Mouse (Mus musculus): ENCODE data around the gene Txndc17. TPM values are rescaled to one million over a fixed set of nuclear protein-coding genes. Genes with fewer than 3 reads are reported as not detected.

The Txndc17 gene
- polyA plus RNA-seq, 1 experiment from 2014 or later, result 175 TPM

GRCm38 (mm10) chr11:72224865-72225264 lies 17.5 kb downstream of the Txndc17 start:
- Histone ChIP-seq H3K27me3 (ENCODE audit: control insufficient read depth, insufficient read depth, low read length) (no peaks in the 10 kb centered on the region), H3K27ac (replicated peaks; ENCODE audit: low read depth, low read length) (no peak overlapping the region), H3K4me2 (ENCODE audit: low read depth, low read length) (no peak overlapping the region), H3K4me1 (ENCODE audit: control insufficient read depth, insufficient read depth, low read length) (no peaks in the 10 kb centered on the region), H3K36me3 (replicated peaks; ENCODE audit: control insufficient read depth, insufficient read depth, low read depth, low read length) (no peaks in the 10 kb centered on the region), H3K9me3 (replicated peaks; ENCODE audit: control insufficient read depth, low read length) (no peaks in the 10 kb centered on the region), H3K4me3 (ENCODE audit: low read depth, low read length) (no peak overlapping the region), H3K9ac (replicated peaks; ENCODE audit: low read length) (no peak overlapping the region)
- ATAC-seq (replicated peaks; ENCODE audit: insufficient number of reproducible peaks, low FRiP score, low TSS enrichment, low read depth), result no peak
- WGBS, result 18% methylated on average over 5 of the region's 5 CpGs
- DNase-seq (ENCODE audit: low spot score), result peak; percentile 79

GRCm38 (mm10) chr11:72226020-72226791 lies 18.9 kb downstream of the Txndc17 start:
- WGBS, result 32% methylated on average over 10 of the region's 10 CpGs
- no peak overlapping the region for H3K9ac ChIP-seq (replicated peaks; ENCODE audit: low read length)
- H3K27me3 ChIP-seq (ENCODE audit: control insufficient read depth, insufficient read depth, low read length), result no peaks in the 10 kb centered on the region
- no peak for ATAC-seq (replicated peaks; ENCODE audit: insufficient number of reproducible peaks, low FRiP score, low TSS enrichment, low read depth)
- no peak overlapping the region for H3K4me2 ChIP-seq (ENCODE audit: low read depth, low read length)
- no peak overlapping the region for H3K27ac ChIP-seq (replicated peaks; ENCODE audit: low read depth, low read length)
- no peak for DNase-seq (ENCODE audit: low spot score)
- H3K4me3 ChIP-seq (ENCODE audit: low read depth, low read length), result no peak overlapping the region
- H3K4me1 ChIP-seq (ENCODE audit: control insufficient read depth, insufficient read depth, low read length), result no peaks in the 10 kb centered on the region
- no peaks in the 10 kb centered on the region for H3K36me3 ChIP-seq (replicated peaks; ENCODE audit: control insufficient read depth, insufficient read depth, low read depth, low read length)
- H3K9me3 ChIP-seq (replicated peaks; ENCODE audit: control insufficient read depth, low read length), result no peaks in the 10 kb centered on the region

- Histone ChIP-seq H3K27ac (replicated peaks; ENCODE audit: low read depth, low read length) (no peak overlapping the region), H3K9me3 (replicated peaks; ENCODE audit: control insufficient read depth, low read length) (no peaks in the 10 kb centered on the region)
- WGBS, result 77% methylated on average over 6 of the region's 6 CpGs
Observed at GRCm38 (mm10) chr11:72226901-72227300, 19.6 kb downstream of the Txndc17 start.

GRCm38 (mm10) chr11:72228513-72228912 lies 21.2 kb downstream of the Txndc17 start:
- Histone ChIP-seq H3K27me3 (ENCODE audit: control insufficient read depth, insufficient read depth, low read length) (no peaks in the 10 kb centered on the region), H3K9ac (replicated peaks; ENCODE audit: low read length) (no peak overlapping the region), H3K9me3 (replicated peaks; ENCODE audit: control insufficient read depth, low read length) (no peaks in the 10 kb centered on the region), H3K27ac (replicated peaks; ENCODE audit: low read depth, low read length) (no peak overlapping the region), H3K4me1 (ENCODE audit: control insufficient read depth, insufficient read depth, low read length) (no peaks in the 10 kb centered on the region), H3K36me3 (replicated peaks; ENCODE audit: control insufficient read depth, insufficient read depth, low read depth, low read length) (no peaks in the 10 kb centered on the region), H3K4me3 (ENCODE audit: low read depth, low read length) (no peak overlapping the region), H3K4me2 (ENCODE audit: low read depth, low read length) (no peak overlapping the region)
- WGBS, result 92% methylated on average over 4 of the region's 4 CpGs
- ATAC-seq (replicated peaks; ENCODE audit: insufficient number of reproducible peaks, low FRiP score, low TSS enrichment, low read depth) (no peak), DNase-seq (ENCODE audit: low spot score) (no peak)

More at GRCm38 (mm10) chr11:72226901-72227300, 19.6 kb downstream of the Txndc17 start:
- DNase-seq (ENCODE audit: low spot score) (no peak), ATAC-seq (replicated peaks; ENCODE audit: insufficient number of reproducible peaks, low FRiP score, low TSS enrichment, low read depth) (no peak)
- H3K4me2 ChIP-seq (ENCODE audit: low read depth, low read length), result no peak overlapping the region
- H3K9ac ChIP-seq (replicated peaks; ENCODE audit: low read length), result no peak overlapping the region
- no peaks in the 10 kb centered on the region for H3K27me3 ChIP-seq (ENCODE audit: control insufficient read depth, insufficient read depth, low read length)
- H3K4me3 ChIP-seq (ENCODE audit: low read depth, low read length), result no peak overlapping the region
- no peaks in the 10 kb centered on the region for H3K4me1 ChIP-seq (ENCODE audit: control insufficient read depth, insufficient read depth, low read length)
- H3K36me3 ChIP-seq (replicated peaks; ENCODE audit: control insufficient read depth, insufficient read depth, low read depth, low read length), result no peaks in the 10 kb centered on the region

- WGBS, result 83% methylated on average over 7 of the region's 7 CpGs
- Histone ChIP-seq H3K27ac (replicated peaks; ENCODE audit: low read depth, low read length) (no peak overlapping the region), H3K9me3 (replicated peaks; ENCODE audit: control insufficient read depth, low read length) (no peaks in the 10 kb centered on the region), H3K36me3 (replicated peaks; ENCODE audit: control insufficient read depth, insufficient read depth, low read depth, low read length) (no peaks in the 10 kb centered on the region), H3K4me2 (ENCODE audit: low read depth, low read length) (no peak overlapping the region), H3K4me1 (ENCODE audit: control insufficient read depth, insufficient read depth, low read length) (no peaks in the 10 kb centered on the region), H3K27me3 (ENCODE audit: control insufficient read depth, insufficient read depth, low read length) (no peaks in the 10 kb centered on the region), H3K4me3 (ENCODE audit: low read depth, low read length) (no peak overlapping the region), H3K9ac (replicated peaks; ENCODE audit: low read length) (no peak overlapping the region)
- ATAC-seq (replicated peaks; ENCODE audit: insufficient number of reproducible peaks, low FRiP score, low TSS enrichment, low read depth), result no peak
- no peak for DNase-seq (ENCODE audit: low spot score)
Observed at GRCm38 (mm10) chr11:72232068-72232467, 24.7 kb downstream of the Txndc17 start.

- no peak overlapping the region for H3K27ac ChIP-seq (replicated peaks; ENCODE audit: low read depth, low read length)
- no peaks in the 10 kb centered on the region for H3K36me3 ChIP-seq (replicated peaks; ENCODE audit: control insufficient read depth, insufficient read depth, low read depth, low read length)
- no peak overlapping the region for H3K9ac ChIP-seq (replicated peaks; ENCODE audit: low read length)
- 62% methylated on average over 1 of the region's 1 CpGs for WGBS
- DNase-seq (ENCODE audit: low spot score) (no peak), ATAC-seq (replicated peaks; ENCODE audit: insufficient number of reproducible peaks, low FRiP score, low TSS enrichment, low read depth) (no peak)
- no peak overlapping the region for H3K4me2 ChIP-seq (ENCODE audit: low read depth, low read length)
- H3K9me3 ChIP-seq (replicated peaks; ENCODE audit: control insufficient read depth, low read length), result no peaks in the 10 kb centered on the region
- no peaks in the 10 kb centered on the region for H3K4me1 ChIP-seq (ENCODE audit: control insufficient read depth, insufficient read depth, low read length)
- H3K4me3 ChIP-seq (ENCODE audit: low read depth, low read length), result no peak overlapping the region
- H3K27me3 ChIP-seq (ENCODE audit: control insufficient read depth, insufficient read depth, low read length), result no peaks in the 10 kb centered on the region
Observed at GRCm38 (mm10) chr11:72232991-72233390, 25.6 kb downstream of the Txndc17 start.

GRCm38 (mm10) chr11:72234013-72234412 lies 26.7 kb downstream of the Txndc17 start:
- no peak overlapping the region for H3K4me3 ChIP-seq (ENCODE audit: low read depth, low read length)
- no peak overlapping the region for H3K4me2 ChIP-seq (ENCODE audit: low read depth, low read length)
- no peak for ATAC-seq (replicated peaks; ENCODE audit: insufficient number of reproducible peaks, low FRiP score, low TSS enrichment, low read depth)
- no peak for DNase-seq (ENCODE audit: low spot score)
- H3K27me3 ChIP-seq (ENCODE audit: control insufficient read depth, insufficient read depth, low read length), result no peaks in the 10 kb centered on the region
- 69% methylated on average over 5 of the region's 5 CpGs for WGBS
- H3K9ac ChIP-seq (replicated peaks; ENCODE audit: low read length), result no peak overlapping the region
- H3K27ac ChIP-seq (replicated peaks; ENCODE audit: low read depth, low read length), result no peak overlapping the region
- no peaks in the 10 kb centered on the region for H3K9me3 ChIP-seq (replicated peaks; ENCODE audit: control insufficient read depth, low read length)
- H3K4me1 ChIP-seq (ENCODE audit: control insufficient read depth, insufficient read depth, low read length), result no peaks in the 10 kb centered on the region
- no peaks in the 10 kb centered on the region for H3K36me3 ChIP-seq (replicated peaks; ENCODE audit: control insufficient read depth, insufficient read depth, low read depth, low read length)

GRCm38 (mm10) chr11:72240062-72240860 lies 32.9 kb downstream of the Txndc17 start:
- ATAC-seq (replicated peaks; ENCODE audit: insufficient number of reproducible peaks, low FRiP score, low TSS enrichment, low read depth) (no peak), DNase-seq (ENCODE audit: low spot score) (no peak)
- Histone ChIP-seq H3K27me3 (ENCODE audit: control insufficient read depth, insufficient read depth, low read length) (no peaks in the 10 kb centered on the region), H3K9me3 (replicated peaks; ENCODE audit: control insufficient read depth, low read length) (no peaks in the 10 kb centered on the region), H3K9ac (replicated peaks; ENCODE audit: low read length) (no peak overlapping the region), H3K27ac (replicated peaks; ENCODE audit: low read depth, low read length) (no peak overlapping the region), H3K36me3 (replicated peaks; ENCODE audit: control insufficient read depth, insufficient read depth, low read depth, low read length) (no peaks in the 10 kb centered on the region), H3K4me3 (ENCODE audit: low read depth, low read length) (no peak overlapping the region), H3K4me2 (ENCODE audit: low read depth, low read length) (no peak overlapping the region), H3K4me1 (ENCODE audit: control insufficient read depth, insufficient read depth, low read length) (no peaks in the 10 kb centered on the region)
- 66% methylated on average over 4 of the region's 4 CpGs for WGBS

Data from embryonic facial prominence, embryonic 11.5 days (tissue).